Mouse (Mus musculus): Measurements from ENCODE around the gene St6gal2. TPM values are rescaled to one million over a fixed set of nuclear protein-coding genes. Genes with fewer than 3 reads are reported as not detected.

The St6gal2 gene
- total RNA-seq (2021) = 10 to 100 TPM; 15.0 to 16.1 TPM

- DNase-seq = peak; percentile 69
Measured at GRCm38 (mm10) chr17:55445250-55446184, at the start of gene St6gal2. St6gal2 (plus strand) TSS chr17:55445382.

- DNase-seq = no peak
Measured at GRCm38 (mm10) chr17:55406043-55406442, 39.1 kb upstream of the St6gal2 start.

- no peak for DNase-seq
Measured at GRCm38 (mm10) chr17:55416519-55416918, 28.7 kb upstream of the St6gal2 start.

GRCm38 (mm10) chr17:55446185-55446527, 974 bp downstream of the St6gal2 start:
- peak in 1 of 2 experiments; percentile 20 for DNase-seq

- no peak for DNase-seq
Measured at GRCm38 (mm10) chr17:55446698-55447097, 1.5 kb downstream of the St6gal2 start.

DNA sequence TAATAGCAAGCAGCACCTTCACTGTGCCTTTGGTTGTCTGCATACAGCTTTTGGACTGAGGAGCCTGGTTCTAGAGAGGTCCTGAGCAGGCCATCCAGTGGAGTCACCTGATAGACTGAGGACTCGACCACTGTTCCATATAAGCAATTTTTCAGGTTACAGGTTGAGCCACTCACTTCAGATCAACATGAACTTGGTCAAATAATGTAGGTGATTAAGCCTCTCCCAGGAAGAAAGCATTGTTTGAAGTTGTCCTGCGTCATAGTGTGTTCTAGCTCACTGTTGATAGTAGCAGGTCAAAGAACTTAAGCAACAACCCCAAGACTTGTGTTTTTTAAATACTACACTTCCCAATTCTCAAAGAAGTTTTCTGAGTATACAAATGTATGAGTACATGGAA, 5.8 kb downstream of the St6gal2 start:
- DNase-seq = no peak

DNA sequence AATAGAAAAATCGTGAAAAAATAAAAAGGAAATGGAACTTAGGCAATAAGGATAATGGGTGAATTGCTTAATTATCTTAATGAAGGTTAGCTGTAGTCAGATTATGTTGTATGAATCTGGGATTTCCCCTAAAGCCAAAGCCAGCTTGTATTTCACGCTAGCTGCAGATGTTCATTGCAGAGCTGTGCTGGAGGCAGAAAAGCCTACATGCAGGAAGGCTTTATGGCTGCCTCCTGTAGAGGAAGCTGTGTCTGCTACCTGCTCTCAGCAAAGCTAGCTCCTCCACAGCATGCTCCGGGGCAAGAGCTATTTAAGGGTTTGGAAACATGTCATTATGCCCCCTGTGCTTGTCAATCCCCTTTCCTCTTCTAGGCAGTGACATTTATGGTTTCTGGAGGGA, 9.3 kb downstream of the St6gal2 start:
- no peak for DNase-seq

DNA sequence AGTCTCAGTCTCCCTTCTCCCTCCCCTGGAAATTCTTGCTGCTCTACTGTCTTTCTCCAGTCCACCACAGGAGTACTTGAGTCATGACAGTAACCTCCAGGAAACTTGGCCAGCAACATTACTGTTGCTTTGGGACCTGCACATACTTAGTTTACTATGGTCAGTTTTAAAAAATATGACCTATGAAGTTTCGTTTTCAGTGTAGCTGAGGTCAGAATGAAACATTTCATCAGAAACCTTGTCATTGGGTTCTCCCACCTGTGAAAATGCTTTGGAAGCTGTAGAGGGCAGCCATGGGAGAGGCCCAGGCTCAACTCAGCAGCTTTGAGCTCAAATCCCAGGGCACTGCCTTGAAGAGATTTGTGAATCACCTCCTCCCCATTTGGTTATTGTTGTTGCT, 15.0 kb downstream of the St6gal2 start:
- DNase-seq = no peak

GRCm38 (mm10) chr17:55467579-55467978, 22.4 kb downstream of the St6gal2 start:
- DNase-seq = no peak

DNA sequence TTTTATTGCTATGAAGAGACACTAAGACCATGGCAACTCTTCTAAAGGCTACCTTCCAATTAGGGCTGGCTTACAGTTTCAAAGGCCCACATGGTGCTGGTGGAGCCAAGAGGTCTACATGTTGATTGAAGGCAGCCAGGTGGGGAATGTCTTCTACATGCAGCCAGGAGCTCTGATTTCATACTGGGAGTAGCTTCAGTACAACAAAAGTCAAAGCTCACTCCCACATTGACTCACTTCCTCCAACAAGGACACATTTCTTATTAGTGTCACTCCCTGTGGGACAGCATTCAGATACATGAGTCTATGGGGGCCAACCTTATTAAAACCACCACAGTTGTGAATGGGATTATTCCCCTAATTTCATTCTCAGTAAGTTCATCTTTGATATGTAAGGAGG, 23.8 kb downstream of the St6gal2 start:
- no peak for DNase-seq

GRCm38 (mm10) chr17:55475974-55476373, 30.8 kb downstream of the St6gal2 start:
- DNase-seq = no peak

DNA sequence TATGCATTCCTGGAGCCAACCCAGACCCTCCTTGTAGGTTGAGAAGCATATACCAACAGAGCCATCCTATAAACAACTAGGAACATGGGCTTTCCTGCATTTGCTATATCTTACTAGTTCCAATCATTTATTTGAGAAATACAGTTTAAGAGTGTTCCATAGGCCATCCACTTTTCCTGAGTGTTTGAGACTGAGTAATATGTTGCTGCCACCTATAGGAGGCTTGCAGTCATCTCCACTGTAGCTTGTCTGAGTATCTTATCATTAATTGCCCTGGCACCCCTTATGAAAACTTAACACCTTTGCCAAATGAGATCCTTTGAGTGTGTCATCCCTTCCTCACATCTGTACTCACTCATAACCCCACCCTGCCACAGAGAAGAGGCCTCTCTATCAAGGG, 32.2 kb downstream of the St6gal2 start:
- no peak for DNase-seq

GRCm38 (mm10) chr17:55479367-55479766, 34.2 kb downstream of the St6gal2 start:
- no peak for DNase-seq

- DNase-seq = no peak
Measured at GRCm38 (mm10) chr17:55484108-55484870, 39.1 kb downstream of the St6gal2 start.

DNA sequence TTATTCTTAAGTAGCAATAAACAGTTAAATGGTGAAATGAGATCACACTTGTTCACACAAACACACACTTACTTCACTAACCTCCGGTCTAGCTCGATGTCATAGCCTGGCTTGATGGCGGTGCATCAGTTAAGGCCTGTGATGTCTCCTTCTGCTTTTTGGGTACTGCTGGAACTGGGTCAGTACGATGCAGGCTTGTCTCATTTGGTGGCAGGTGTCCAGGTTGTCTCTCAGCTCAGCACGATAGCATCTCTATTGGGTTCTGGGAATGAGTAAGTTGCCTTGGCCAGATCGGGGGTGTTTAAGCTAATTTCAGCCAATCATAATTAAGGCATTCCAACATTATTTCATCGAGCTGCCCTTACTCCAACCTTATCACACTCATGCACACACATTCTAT, 86.7 kb downstream of the St6gal2 start:
- DNase-seq = no peak

DNA sequence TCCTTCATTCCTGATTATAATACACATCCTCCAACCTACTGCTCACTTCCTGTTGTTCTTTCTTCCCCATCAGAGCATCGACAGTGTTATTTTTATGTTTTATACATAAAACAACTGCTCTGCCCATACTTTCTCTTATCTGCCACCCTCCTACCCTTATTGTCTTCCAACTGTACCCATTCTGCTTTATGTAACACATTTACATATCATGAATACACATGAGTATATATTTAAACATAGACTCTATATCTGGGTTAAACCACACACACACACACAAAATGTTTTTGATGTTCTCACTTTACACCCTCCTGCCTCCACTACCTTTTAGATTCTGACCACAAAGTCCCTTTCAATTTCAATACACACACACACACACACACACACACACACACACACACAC, 103.3 kb downstream of the St6gal2 start:
- DNase-seq = no peak

GRCm38 (mm10) chr17:55561774-55562173, 116.6 kb downstream of the St6gal2 start:
- no peak for DNase-seq

Other genes starting within 250 kb of the St6gal2 start
- not detected for gene Vmn2r118, start 179.8 kb downstream of the St6gal2 start, total RNA-seq (2021)